Mouse (Mus musculus) ES-Bruce4 (cell line): ENCODE data around the gene Naxe.

ENCODE experiments used
- CTCF ChIP-seq: IDR thresholded peaks from one replicate; pipeline ENCODE4 v1.8.1; 2011; ENCODE audit warnings: low read depth, low read length
- EP300 ChIP-seq: IDR thresholded peaks from 2 replicates; pipeline ENCODE4 v1.6.1; 2011; ENCODE audit warnings: low read depth, low read length; ENCODE audit not compliant: insufficient read depth
- POLR2A ChIP-seq: IDR thresholded peaks from one replicate; pipeline ENCODE4 v1.8.1; 2011; ENCODE audit warnings: low read length; ENCODE audit not compliant: insufficient read depth

GRCm38 (mm10) chr3:88102196-88102595 is 43.9 kb upstream of the Naxe start:
- TF ChIP-seq CTCF (no peak), EP300 (no peak), POLR2A (no peak)
